Mouse (Mus musculus): ENCODE data around the gene Neurl2.
"Not testable (repeated sequence)": the region's sequence is repeated elsewhere in the genome, so short reads cannot be mapped to it uniquely, and the experiment has no call there.

The Neurl2 gene

GRCm38 (mm10) chr2:164817206-164817605, 16.1 kb downstream of the Neurl2 start:
- DNase-seq (ENCODE audit: inconsistent ontology term): peak; percentile 26

- DNase-seq (ENCODE audit: inconsistent ontology term): no peak
These were observed 17.4 kb downstream of the Neurl2 start for GRCm38 (mm10) chr2:164815821-164816220.

GRCm38 (mm10) chr2:164815348-164815747, 17.9 kb downstream of the Neurl2 start:
- DNase-seq (ENCODE audit: inconsistent ontology term): no peak

GRCm38 (mm10) chr2:164813557-164813956, 19.7 kb downstream of the Neurl2 start:
- DNase-seq (ENCODE audit: inconsistent ontology term): no peak

- no peak for DNase-seq (ENCODE audit: inconsistent ontology term)
These were observed 26.6 kb downstream of the Neurl2 start for GRCm38 (mm10) chr2:164806614-164807013.

GRCm38 (mm10) chr2:164805332-164805718, 27.9 kb downstream of the Neurl2 start:
- no peak for DNase-seq (ENCODE audit: inconsistent ontology term)

GRCm38 (mm10) chr2:164804533-164805331, 28.5 kb downstream of the Neurl2 start, which contains the start of the genes Acot8 and Zswim3:
Gene Acot8, minus strand, starts transcription at chr2:164804882.
Gene Zswim3, plus strand, starts transcription at chr2:164805098.
- peak; percentile 97 for DNase-seq (ENCODE audit: inconsistent ontology term)

GRCm38 (mm10) chr2:164803921-164804313, 29.3 kb downstream of the Neurl2 start:
- no peak for DNase-seq (ENCODE audit: inconsistent ontology term)

GRCm38 (mm10) chr2:164803201-164803920, 29.9 kb downstream of the Neurl2 start:
- DNase-seq (ENCODE audit: inconsistent ontology term): no peak

- DNase-seq (ENCODE audit: inconsistent ontology term): no peak
These were observed 32.8 kb downstream of the Neurl2 start for GRCm38 (mm10) chr2:164800252-164801004.

- DNase-seq (ENCODE audit: inconsistent ontology term): not testable (repeated sequence)
These were observed 34.7 kb downstream of the Neurl2 start for GRCm38 (mm10) chr2:164798554-164798953.

GRCm38 (mm10) chr2:164795868-164796267, 37.4 kb downstream of the Neurl2 start:
- no peak for DNase-seq (ENCODE audit: inconsistent ontology term)

- peak; percentile 84 for DNase-seq (ENCODE audit: inconsistent ontology term)
These were observed 39.0 kb downstream of the Neurl2 start for GRCm38 (mm10) chr2:164794293-164794692.

GRCm38 (mm10) chr2:164793772-164794171, 39.5 kb downstream of the Neurl2 start:
- DNase-seq (ENCODE audit: inconsistent ontology term): no peak

GRCm38 (mm10) chr2:164793236-164793635, 40.0 kb downstream of the Neurl2 start:
- peak; percentile 71 for DNase-seq (ENCODE audit: inconsistent ontology term)

- no peak for DNase-seq (ENCODE audit: inconsistent ontology term)
These were observed 40.7 kb downstream of the Neurl2 start for GRCm38 (mm10) chr2:164792400-164793190.

GRCm38 (mm10) chr2:164791841-164792261, 41.4 kb downstream of the Neurl2 start:
- DNase-seq (ENCODE audit: inconsistent ontology term): no peak

GRCm38 (mm10) chr2:164790451-164790850, 42.8 kb downstream of the Neurl2 start:
- DNase-seq (ENCODE audit: inconsistent ontology term): no peak

GRCm38 (mm10) chr2:164788411-164788810, 44.8 kb downstream of the Neurl2 start:
- no peak for DNase-seq (ENCODE audit: inconsistent ontology term)

GRCm38 (mm10) chr2:164787779-164788178, 45.5 kb downstream of the Neurl2 start:
- no peak for DNase-seq (ENCODE audit: inconsistent ontology term)

GRCm38 (mm10) chr2:164787032-164787431, 46.2 kb downstream of the Neurl2 start:
- DNase-seq (ENCODE audit: inconsistent ontology term): no peak
